Mouse (Mus musculus) lung, postnatal 14 days (tissue): Measurements from ENCODE around the gene Hoxa10.

Source experiments
- DNase-seq: peaks from one replicate; pipeline ENCODE4 v3.0.0; 2021

Gene Hoxa10

DNA sequence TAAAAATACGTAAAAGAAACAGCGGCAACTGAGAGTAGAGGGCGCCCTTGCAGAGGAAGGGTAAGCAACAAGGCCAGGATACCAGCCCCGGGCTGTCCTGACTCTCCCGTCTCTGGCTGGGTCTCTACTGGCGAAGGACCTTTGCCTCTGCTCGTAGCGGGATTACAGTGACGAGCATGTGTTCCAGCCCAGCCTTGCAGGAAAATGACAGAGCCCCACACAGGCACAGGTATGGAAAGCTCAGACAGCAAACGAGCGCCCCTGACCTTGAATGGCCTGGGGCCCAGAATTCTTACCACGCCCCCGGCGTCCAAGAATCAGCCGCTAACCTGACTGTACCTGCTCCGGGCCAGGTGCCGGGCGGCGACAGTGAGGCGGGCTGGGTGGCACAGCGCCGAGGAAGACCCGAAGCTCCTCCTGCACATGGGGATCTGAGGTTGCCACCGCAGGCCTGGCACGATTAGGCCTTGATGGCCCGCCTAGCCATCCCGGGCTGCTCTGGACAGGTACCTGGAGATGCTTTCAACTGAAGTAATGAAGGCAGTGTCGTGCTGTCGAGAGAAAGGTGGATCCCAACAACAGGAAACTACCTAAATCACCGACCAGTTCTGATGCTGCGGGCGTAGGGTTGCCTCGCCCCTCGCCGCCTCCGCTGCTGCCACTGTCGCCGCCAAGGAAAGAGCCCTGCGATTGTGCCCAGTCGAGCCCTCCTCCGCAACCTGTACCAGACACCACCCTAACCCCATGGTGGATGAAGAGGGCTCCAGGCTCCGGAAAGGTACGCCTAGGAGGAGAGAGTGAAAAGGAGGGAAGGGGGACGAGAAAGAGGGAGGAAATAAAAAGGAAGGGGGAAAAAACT lies 10.9 kb downstream of the Hoxa10 start:
- no peak for DNase-seq

- no peak for DNase-seq
Observed at GRCm38 (mm10) chr6:52228475-52229465, 11.9 kb downstream of the Hoxa10 start.

DNA sequence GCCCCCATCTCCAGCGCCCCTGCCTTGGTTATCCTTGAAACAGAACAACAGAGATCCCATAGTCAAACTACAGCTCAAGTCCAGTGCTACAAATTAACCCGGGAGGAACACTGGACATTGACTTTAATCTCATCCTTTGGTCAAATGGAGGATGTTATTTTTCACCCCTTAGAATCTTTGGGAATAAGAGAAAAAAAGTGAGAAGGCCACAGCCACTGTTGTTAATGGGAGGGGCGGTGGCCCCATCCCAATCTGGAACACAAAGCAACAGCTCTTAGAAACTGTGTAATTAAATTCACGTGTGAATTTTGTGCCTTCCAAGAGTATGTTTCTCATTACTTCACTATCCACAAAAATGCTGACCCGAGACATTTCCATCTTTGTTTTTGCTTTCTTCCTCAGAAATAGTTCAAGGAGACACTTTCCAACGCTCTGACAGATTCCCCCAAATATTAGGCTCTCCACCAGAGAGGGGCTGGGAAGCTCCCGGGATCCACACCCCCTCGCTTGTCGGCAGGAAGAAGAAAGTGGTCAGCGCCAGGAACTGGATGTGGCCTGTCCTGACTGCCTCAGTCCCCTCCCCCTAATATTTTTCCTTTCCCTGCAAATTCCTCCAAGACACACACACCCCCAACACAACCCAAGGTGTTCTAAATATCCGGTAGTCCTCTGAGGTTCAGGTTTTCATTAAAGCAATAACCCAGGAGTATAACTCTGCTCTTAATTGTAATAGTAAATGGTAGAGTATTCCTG lies 13.0 kb downstream of the Hoxa10 start:
- DNase-seq: no peak

DNA sequence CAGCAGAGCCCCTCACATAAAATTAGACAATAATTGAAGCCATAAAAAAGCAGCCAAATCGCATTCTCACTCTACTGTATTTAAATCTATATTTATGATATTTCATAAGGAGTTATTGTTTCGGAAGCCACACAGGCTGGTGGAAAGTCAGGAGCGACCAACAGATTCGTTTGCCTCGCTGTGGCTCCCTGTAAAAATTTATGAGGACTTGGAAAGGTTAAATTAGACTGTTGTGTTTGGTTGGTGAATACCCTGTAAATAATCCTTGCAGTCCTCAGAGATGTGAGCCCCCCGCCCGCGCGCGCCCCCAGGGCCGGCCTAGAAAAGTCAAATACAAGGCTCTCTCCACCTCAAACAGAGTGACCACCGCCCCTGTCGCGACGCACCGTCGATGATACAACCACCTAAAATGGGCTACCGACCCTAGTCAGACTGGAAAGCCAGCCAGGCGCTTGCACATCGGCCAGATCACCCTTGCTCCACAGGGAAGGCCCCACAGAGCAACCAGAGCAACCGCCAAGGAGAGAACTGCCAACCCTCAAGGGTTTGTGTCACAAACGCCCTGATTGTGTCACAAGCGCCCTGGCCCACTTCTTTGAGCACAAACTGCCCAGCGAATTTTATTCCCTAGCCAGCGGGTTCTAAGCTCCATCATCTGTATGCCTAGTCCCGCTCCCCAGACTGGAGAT lies 13.9 kb downstream of the Hoxa10 start:
- DNase-seq: no peak

GRCm38 (mm10) chr6:52225612-52226568 lies 14.8 kb downstream of the Hoxa10 start:
- DNase-seq: no peak

- DNase-seq: no peak
Observed at GRCm38 (mm10) chr6:52224895-52225611, 15.6 kb downstream of the Hoxa10 start.

DNA sequence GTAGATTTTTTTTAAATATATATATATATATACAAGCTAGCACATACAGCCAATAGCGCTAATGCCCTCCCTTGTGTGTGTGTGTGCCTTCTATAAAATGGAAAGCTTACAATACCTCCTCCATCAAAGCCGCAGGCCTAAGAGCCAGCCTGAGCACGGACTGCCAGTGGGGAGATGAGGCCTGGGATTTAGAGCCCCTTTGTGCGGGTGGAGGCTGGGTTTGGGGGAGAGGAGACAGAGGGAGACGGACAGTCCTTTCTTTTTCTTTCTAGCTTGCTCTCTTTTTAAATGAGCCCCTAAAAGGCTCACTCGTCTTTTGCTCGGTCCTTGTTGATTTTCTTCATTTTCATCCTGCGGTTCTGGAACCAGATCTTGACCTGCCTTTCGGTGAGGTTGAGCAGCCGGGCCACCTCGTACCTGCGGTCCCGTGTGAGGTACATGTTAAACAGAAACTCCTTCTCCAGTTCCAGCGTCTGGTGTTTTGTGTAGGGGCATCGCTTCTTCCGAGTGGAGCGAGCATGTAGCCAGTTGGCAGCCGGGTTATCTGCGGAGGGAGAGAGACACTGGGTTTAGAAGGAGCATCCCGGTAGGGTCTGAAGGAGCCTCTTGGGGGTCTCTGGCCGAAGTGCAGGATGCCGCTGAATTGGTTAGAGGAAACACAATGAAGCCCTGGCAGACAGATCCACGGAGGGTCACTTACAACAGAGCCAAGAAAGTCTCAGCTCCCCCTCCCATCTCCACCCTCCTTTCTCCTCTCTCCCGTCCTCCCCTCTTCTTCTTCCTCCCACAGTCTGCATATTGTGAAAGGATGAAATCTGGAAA lies 16.5 kb downstream of the Hoxa10 start:
- DNase-seq: no peak

GRCm38 (mm10) chr6:52222729-52223128 lies 17.9 kb downstream of the Hoxa10 start:
- no peak for DNase-seq

DNA sequence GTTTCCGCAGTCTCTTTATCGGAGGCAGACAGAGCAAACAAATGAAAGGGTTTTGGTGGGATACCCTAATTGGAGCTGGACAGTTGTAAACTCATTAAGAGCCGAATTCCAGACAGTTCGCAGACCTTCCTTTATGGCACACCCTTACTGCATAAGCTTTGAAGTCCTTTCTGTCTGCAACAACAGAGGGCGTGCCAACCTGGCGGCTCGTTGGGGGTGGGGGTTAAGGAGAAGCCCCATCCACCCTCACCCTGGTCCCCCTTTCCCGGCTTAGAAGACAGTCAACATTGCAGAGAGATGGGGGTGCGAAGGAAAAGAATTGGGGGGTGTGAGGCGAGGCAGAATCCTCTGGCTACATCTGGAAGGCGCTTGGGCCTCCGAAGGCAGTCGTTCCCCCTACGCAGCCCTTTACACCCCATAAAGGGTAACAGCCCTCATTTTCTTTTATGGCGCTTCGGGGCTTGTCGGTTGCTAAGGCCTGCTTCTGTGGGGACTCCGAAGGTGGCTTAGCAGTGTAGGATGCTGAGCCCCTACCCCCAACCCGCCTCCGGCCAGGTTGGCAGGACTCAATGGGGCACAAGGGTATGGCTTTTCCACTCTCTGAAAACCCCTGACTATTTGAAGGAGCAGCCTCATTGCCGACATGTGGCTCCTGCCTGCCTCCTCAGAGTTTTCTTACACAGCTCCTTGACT lies 18.5 kb downstream of the Hoxa10 start:
- DNase-seq: no peak

DNA sequence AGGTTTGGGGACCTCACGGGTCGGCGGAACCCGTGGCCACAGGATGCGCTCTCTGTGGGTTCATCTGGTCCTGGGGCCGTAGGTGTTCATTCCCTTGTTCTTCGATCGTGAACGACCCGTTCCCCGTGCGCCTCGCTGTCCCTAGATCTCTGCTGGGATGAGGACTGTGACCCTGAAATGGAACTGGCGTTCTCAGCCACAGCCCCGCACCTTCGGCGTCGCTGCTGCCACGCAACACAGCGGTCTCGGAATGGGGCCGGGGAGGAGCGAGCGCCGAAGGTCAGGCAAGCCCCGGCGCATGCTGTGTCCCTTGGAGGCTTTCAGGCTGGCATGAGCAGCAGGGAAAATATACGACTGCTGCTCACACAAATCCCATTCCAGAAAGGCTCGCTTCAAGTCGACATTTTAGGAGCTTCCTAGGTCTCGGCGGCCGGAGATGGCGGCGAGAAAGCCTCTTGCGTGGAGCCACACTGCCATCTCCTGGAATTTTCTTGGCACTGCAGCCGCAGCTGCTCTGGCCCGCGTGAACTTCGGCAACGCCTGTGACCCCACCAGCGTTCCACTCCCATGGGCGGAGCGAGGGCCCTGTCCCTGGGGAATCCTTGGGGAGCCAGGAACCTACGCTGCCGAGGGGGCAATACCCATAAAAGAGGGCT lies 19.2 kb downstream of the Hoxa10 start, which contains the start of gene Hoxa7:
TSS of gene Hoxa7 (minus strand) at position 518 of the 656 bp plus-strand sequence.
- peak; percentile 87 for DNase-seq

GRCm38 (mm10) chr6:52220865-52221310 lies 19.8 kb downstream of the Hoxa10 start:
- no peak for DNase-seq

DNA sequence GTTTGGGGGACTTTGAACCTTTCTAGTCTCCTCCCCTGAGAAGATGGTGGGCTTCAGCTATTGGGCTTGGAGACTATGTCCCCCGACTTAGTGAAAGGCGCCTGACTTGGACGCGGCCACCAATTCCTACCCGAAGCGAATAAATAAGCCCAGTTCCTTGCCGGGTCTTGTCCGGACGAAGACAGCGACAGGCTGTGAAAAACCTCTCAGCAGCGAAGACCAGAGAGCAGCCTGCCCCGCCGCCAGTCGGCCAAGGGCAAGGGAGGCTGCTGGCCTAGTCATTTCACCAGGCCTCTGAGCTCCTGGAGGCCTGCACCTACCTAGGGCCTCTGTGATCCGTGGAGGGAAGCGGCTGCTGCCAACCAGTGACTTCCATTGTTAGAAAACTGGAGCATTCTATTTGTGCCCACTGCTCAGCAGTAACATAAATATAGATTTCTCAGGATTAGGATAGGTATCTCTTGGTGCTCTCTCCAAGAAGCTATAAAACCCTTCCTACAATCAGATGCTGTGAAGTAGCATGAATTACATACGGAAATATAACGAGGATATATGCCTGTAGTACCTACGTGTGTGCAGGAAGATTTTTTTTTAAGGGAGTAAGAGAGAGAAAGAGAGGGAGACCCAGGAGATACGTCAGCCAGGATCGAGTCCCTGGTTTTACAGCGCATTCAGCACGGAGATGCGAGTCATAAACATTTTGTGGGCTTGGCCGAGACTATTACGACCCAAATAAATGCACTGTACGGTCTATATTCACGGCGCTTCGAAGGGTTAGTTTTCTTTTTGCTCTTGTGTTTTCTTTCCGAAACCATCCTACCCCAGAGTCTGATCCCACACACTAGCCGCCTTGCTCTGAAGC lies 20.4 kb downstream of the Hoxa10 start:
- no peak for DNase-seq

GRCm38 (mm10) chr6:52219234-52219942 lies 21.3 kb downstream of the Hoxa10 start:
- no peak for DNase-seq

- DNase-seq: no peak
Observed at GRCm38 (mm10) chr6:52218643-52219215, 21.9 kb downstream of the Hoxa10 start.

- no peak for DNase-seq
Observed at GRCm38 (mm10) chr6:52217895-52218642, 22.6 kb downstream of the Hoxa10 start.
